Mouse (Mus musculus) intestine, embryonic 16.5 days (tissue): ENCODE data around the gene Dlg5. TPM values are rescaled to one million over a fixed set of nuclear protein-coding genes. Genes with fewer than 3 reads are reported as not detected.

Experiments
- ATAC-seq: fragments of 200-750 bp; cut with Nextera tagmentation; 2 replicates; pipeline ENCODE4 v1.8.0; 2017; ENCODE audit warnings: moderate TSS enrichment, moderate library complexity
- H3K27ac ChIP-seq: fragments of 300-500 bp; sonication (generic); 2 replicates; pipeline ENCODE4 v1.5.1; 2014; ENCODE audit warnings: mild to moderate bottlenecking, low read length
- H3K27me3 ChIP-seq: fragments of 300-500 bp; sonication (generic); replicated peaks from 2 replicates; pipeline ENCODE4 v1.6.1; 2014; ENCODE audit warnings: low read length, control low read depth, mixed read lengths; ENCODE audit not compliant: control insufficient read depth, insufficient read depth
- H3K36me3 ChIP-seq: fragments of 300-500 bp; sonication (generic); 2 replicates; pipeline ENCODE4 v1.6.1; 2014; ENCODE audit warnings: low read length, control low read depth; ENCODE audit not compliant: control insufficient read depth, insufficient read depth
- H3K4me1 ChIP-seq: fragments of 300-500 bp; sonication (generic); 2 replicates; pipeline ENCODE4 v1.6.1; 2014; ENCODE audit warnings: low read length, control low read depth, mixed read lengths; ENCODE audit not compliant: control insufficient read depth, insufficient read depth
- H3K4me2 ChIP-seq: fragments of 300-500 bp; sonication (generic); 2 replicates; pipeline ENCODE4 v1.6.1; 2014; ENCODE audit warnings: low read depth, low read length, control low read depth
- H3K4me3 ChIP-seq: fragments of 300-500 bp; sonication (generic); 2 replicates; pipeline ENCODE4 v1.5.1; 2014; ENCODE audit warnings: mild to moderate bottlenecking, low read length
- H3K9ac ChIP-seq: fragments of 300-500 bp; sonication (generic); 2 replicates; pipeline ENCODE4 v1.6.1; 2014; ENCODE audit warnings: low read depth, low read length
- H3K9me3 ChIP-seq: fragments of 300-500 bp; sonication (generic); 2 replicates; pipeline ENCODE4 v1.6.1; 2016; ENCODE audit warnings: low read length, control low read depth; ENCODE audit not compliant: control insufficient read depth
- WGBS: fragments of 180-500 bp; shearing (Covaris S2); extraction: QIAGEN DNeasy Blood & Tissue Kit; methylation state at CpG from one replicate; pipeline ENCODE4 v1.1.7; 2014; 5-methylcytosine and 5-hydroxymethylcytosine counted together
- microRNA-seq: library from miRNA; unstranded; fragments of <30 nt; microRNA quantifications from one replicate; pipeline ENCODE4, GENCODE M21; 2016
- polyA plus RNA-seq: library from polyadenylated mRNA; unstranded; fragments of >200 nt; fragmentation: Nextera tagmentation; extraction: Ambion mirVana; gene quantifications from 2 replicates; pipeline ENCODE4 v1.2.1, GENCODE M21; 2015

Dlg5 gene
- polyA plus RNA-seq, 1 experiment from 2014 or later, result 7.4 TPM

GRCm38 (mm10) chr14:24090790-24091189 lies 154.9 kb downstream of the Dlg5 start:
- Histone ChIP-seq H3K9ac (no peak overlapping the region), H3K4me3 (no peak overlapping the region), H3K4me2 (no peak overlapping the region), H3K27ac (no peak overlapping the region), H3K36me3 (no peaks in the 10 kb centered on the region), H3K4me1 (no peaks in the 10 kb centered on the region), H3K9me3 (no peaks in the 10 kb centered on the region), H3K27me3 (no peaks in the 10 kb centered on the region)
- no peak for ATAC-seq
- 65% methylated on average over 1 of the region's 1 CpGs for WGBS

DNA sequence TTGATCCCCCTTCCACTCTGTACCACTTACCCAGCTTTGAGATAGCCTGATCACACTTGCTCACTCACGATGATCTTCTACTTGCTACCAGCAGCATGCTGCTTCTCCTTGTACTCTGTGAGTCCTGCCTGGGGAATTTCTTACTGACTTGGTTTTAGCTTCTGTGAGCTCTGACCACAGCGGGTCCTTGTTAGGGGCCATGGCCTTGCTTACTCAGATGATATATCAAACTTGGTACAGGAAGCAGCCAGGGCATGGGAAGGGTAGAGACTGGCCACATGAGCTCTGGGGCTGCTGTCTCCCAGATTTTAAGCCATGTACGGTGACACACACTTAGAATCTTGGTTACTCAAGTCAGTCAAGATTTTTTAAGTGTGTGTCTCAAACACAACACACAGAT lies 156.5 kb downstream of the Dlg5 start:
- Histone ChIP-seq H3K4me2 (no peak overlapping the region), H3K27me3 (no peaks in the 10 kb centered on the region), H3K27ac (no peak overlapping the region), H3K4me1 (no peaks in the 10 kb centered on the region), H3K9me3 (no peaks in the 10 kb centered on the region), H3K36me3 (no peaks in the 10 kb centered on the region), H3K9ac (no peak overlapping the region), H3K4me3 (no peak overlapping the region)
- 81% methylated on average over 3 of the region's 3 CpGs for WGBS
- no peak for ATAC-seq

DNA sequence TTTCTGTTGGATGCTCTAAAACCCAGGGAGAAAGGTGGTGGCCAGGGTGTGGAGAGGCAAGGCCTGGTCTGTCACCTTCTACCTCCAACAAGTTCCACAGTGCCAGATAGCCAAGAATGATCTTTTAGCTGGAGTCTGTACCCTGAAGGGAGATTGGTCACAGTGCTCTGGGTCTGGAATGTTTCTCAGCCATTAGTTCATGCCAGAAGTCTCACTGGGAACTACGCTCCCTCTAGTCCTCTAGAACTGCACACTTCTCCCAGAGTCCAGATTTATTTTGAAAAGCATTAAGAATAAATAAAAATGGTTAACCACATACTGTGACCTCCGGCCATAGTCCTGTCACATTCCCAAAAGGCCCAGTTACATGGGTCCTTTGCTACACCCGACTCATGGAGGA lies 158.3 kb downstream of the Dlg5 start:
- Histone ChIP-seq H3K36me3 (no peaks in the 10 kb centered on the region), H3K27ac (no peak overlapping the region), H3K4me2 (no peak overlapping the region), H3K4me3 (no peak overlapping the region), H3K9ac (no peak overlapping the region), H3K4me1 (no peaks in the 10 kb centered on the region), H3K27me3 (no peaks in the 10 kb centered on the region), H3K9me3 (no peaks in the 10 kb centered on the region)
- WGBS, result 87% methylated on average over 3 of the region's 3 CpGs
- no peak for ATAC-seq

DNA sequence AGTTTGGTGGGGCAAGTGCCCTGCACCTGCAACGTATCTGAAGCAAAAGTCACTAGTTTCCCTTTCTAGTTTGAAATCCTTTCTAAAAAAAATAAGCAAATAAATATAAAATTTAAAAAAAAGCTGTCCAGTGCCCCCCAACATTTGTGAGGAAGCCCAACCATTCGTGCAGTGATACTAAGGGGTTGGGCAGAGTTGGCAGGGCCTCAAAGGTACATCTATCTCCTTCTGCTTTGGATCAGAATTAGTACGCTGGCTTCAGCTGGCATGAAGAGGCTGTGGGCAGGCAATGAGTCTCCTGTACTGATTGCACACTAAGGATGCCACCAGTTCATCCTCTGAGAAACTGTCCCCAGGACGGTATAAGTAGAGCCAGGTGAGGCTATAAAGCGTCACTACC lies 159.2 kb downstream of the Dlg5 start:
- no peak overlapping the region for H3K4me2 ChIP-seq
- H3K4me1 ChIP-seq, result no peaks in the 10 kb centered on the region
- no peak overlapping the region for H3K9ac ChIP-seq
- no peak overlapping the region for H3K4me3 ChIP-seq
- 64% methylated on average over 5 of the region's 5 CpGs for WGBS
- ATAC-seq, result no peak
- no peak overlapping the region for H3K27ac ChIP-seq
- H3K36me3 ChIP-seq, result no peaks in the 10 kb centered on the region
- H3K27me3 ChIP-seq, result no peaks in the 10 kb centered on the region
- no peaks in the 10 kb centered on the region for H3K9me3 ChIP-seq

Small RNAs within 50 kb of the gene (microRNA-seq; reads per million reads assigned to microRNA genes)
- not detected for gene Mir7210

Other genes starting within 250 kb of the Dlg5 start
- 5.1 and 6.0 TPM in 2 replicates for gene Kcnma1, start 231.4 kb downstream of the Dlg5 start, polyA plus RNA-seq
- gene E330034G19Rik, start 47.3 kb upstream of the Dlg5 start, polyA plus RNA-seq, result not detected in 2 replicates
- 14.2 and 15.3 TPM in 2 replicates for gene Polr3a, start 241.1 kb upstream of the Dlg5 start, polyA plus RNA-seq
- gene Rps24, start 241.2 kb upstream of the Dlg5 start, polyA plus RNA-seq, result 685 and 745 TPM in 2 replicates